Mouse (Mus musculus): ENCODE measurements around the gene C530008M17Rik. TPM values are rescaled to one million over a fixed set of nuclear protein-coding genes. Genes with fewer than 3 reads are reported as not detected.

C530008M17Rik gene
- polyA plus RNA-seq, 1 experiment: 42.0 TPM

DNA sequence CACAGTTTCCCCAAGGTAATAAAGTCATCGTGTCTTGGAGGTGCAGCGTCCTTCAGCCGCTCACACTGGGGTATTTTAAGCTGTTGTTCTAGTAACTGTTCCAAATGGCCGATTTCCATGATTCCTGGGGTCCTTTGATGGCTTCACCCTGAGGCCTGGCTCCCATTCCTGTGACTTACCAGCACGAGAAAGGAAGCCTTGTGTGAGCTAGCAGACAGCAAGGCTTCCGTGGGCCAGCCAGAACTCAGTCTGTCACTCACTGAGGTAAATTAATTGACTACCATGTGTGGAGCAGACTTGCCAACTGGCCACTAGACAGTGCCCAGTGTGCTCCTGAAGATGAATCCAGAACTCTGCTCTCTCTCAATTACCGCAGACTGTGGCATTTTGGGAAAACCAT, 41.2 kb downstream of the C530008M17Rik start:
- Histone ChIP-seq H3K4me1 (peaks cover 36% of the 10 kb centered on the region), H3K9me3 (peaks cover 18% of the 10 kb centered on the region), H3K27me3 (replicated peaks) (no peaks in the 10 kb centered on the region), H3K36me3 (replicated peaks; ENCODE audit: low read length) (peaks cover 62% of the 10 kb centered on the region), H3K4me3 (replicated peaks) (no peak overlapping the region)
- TF ChIP-seq FLI1 (IDR thresholded peaks at IDR 0.05; ENCODE audit: low read length): no peak
- TF ChIP-seq GATA1 (IDR thresholded peaks at IDR 0.05; ENCODE audit: borderline replicate concordance, low read length): no peak

DNA sequence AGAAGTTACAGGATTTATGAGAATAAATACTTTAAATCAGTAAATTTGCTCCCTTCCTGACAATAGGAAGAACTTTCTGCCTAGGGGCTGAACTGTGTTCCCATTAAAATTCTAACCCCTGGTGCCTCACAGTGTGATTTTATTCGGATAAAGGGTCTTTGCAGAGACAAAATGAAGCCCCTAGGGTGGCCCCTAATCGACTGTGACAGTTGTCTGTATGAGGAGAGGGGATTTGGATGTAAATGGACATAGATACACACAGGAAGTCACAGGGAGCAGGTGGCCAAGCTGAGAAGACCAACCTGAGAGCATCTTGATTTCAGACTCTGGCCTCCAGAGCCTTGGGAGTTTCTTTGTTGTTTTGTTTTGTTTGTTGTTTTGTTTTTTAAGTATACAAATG, 41.9 kb downstream of the C530008M17Rik start:
- Histone ChIP-seq H3K9me3 (peaks cover 18% of the 10 kb centered on the region), H3K36me3 (replicated peaks; ENCODE audit: low read length) (peaks cover 58% of the 10 kb centered on the region), H3K4me1 (peaks cover 35% of the 10 kb centered on the region), H3K27me3 (replicated peaks) (no peaks in the 10 kb centered on the region), H3K4me3 (replicated peaks) (no peak overlapping the region)
- TF ChIP-seq FLI1 (IDR thresholded peaks at IDR 0.05; ENCODE audit: low read length) (no peak), GATA1 (IDR thresholded peaks at IDR 0.05; ENCODE audit: borderline replicate concordance, low read length) (no peak)

DNA sequence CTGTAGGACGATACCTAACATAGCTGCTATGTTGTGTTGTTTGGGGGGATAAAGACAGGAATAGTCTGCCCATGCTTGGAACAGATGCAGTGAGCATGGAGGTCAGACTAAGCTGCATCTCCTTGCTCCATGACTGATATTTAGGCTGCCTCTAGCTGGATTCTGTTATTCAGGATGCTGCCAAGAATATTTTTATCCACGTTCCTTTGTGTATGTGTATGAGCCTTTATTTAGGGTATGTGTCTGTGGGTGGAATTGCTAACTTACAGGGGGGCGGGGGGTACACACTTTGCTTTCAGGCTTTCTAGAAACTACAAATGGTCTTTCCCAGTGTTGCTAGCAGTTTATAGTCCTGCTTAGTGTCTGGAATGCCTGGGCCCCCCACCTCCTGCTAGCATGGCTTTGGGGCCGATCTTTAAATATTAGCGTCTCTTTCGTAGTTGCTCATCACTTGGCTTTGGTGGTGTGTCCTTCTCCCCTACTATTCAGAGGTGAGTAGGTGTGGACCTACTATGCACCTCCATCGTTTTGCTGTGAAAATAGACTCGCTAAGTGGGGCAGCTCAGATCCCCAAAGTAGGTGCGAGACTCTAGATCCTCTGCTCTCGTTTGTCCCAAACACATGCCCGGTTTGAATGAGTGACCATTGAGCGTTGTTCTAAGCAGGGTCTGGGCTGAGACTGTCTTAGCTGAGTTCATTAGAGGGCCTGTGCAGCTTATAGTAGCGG, 45.0 kb downstream of the C530008M17Rik start:
- no peak overlapping the region for H3K4me3 ChIP-seq (replicated peaks)
- no peak for TF ChIP-seq GATA1 (IDR thresholded peaks at IDR 0.05; ENCODE audit: borderline replicate concordance, low read length)
- TF ChIP-seq FLI1 (IDR thresholded peaks at IDR 0.05; ENCODE audit: low read length): no peak
- H3K27me3 ChIP-seq (replicated peaks): no peaks in the 10 kb centered on the region

DNA sequence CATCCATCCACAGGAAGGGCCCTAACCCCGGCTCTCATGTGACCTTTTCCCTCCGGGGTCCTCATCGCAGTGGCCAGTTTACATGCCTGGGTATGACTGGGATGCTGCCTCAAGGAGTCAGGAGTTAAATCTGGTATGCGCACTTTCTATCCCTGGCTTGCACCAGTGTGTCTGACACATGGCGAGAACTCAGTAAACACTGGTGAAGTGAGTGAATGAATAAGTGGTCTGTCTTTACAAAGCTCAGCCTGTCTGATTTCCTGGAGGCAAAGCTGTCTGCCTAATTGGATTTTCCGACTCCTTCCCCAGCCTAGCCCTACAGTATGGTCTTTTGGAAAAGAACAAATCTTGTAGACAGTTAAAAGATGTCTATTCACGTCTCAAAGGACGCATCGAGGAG, 45.8 kb downstream of the C530008M17Rik start:
- no peaks in the 10 kb centered on the region for H3K27me3 ChIP-seq (replicated peaks)
- no peak for TF ChIP-seq GATA1 (IDR thresholded peaks at IDR 0.05; ENCODE audit: borderline replicate concordance, low read length)
- no peak for TF ChIP-seq FLI1 (IDR thresholded peaks at IDR 0.05; ENCODE audit: low read length)
- H3K4me3 ChIP-seq (replicated peaks): no peak overlapping the region
- H3K36me3 ChIP-seq (replicated peaks; ENCODE audit: low read length): peaks cover 55% of the 10 kb centered on the region
- peaks cover 53% of the 10 kb centered on the region for H3K4me1 ChIP-seq
- no peaks in the 10 kb centered on the region for H3K9me3 ChIP-seq

More for the DNA sequence above, 45.0 kb downstream of the C530008M17Rik start:
- H3K9me3 ChIP-seq: no peaks in the 10 kb centered on the region
- H3K4me1 ChIP-seq: peaks cover 49% of the 10 kb centered on the region
- peaks cover 54% of the 10 kb centered on the region for H3K36me3 ChIP-seq (replicated peaks; ENCODE audit: low read length)

DNA sequence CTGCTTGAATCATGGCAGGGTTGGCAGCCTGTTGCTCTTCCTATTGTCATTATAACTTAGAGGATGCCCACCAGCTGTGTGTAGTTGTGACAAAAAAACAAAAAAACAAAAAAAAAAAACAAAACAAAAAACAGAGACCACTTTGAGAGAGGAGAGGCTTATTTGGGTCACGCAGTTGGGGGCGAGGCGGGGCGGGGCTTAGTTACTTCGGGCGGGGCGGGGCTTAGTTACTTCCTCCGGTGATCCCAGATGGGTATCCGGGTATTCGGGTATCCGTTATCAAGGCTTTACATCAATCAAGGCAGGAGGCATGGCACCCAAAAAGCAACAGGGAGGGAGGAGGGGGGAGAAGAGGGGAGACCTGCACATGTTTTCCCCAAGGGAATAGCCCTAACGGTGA, 46.3 kb downstream of the C530008M17Rik start:
- Histone ChIP-seq H3K4me1 (peaks cover 53% of the 10 kb centered on the region), H3K9me3 (no peaks in the 10 kb centered on the region), H3K4me3 (replicated peaks) (no peak overlapping the region), H3K27me3 (replicated peaks) (no peaks in the 10 kb centered on the region), H3K36me3 (replicated peaks; ENCODE audit: low read length) (peaks cover 51% of the 10 kb centered on the region)
- TF ChIP-seq GATA1 (IDR thresholded peaks at IDR 0.05; ENCODE audit: borderline replicate concordance, low read length): no peak
- no peak for TF ChIP-seq FLI1 (IDR thresholded peaks at IDR 0.05; ENCODE audit: low read length)

DNA sequence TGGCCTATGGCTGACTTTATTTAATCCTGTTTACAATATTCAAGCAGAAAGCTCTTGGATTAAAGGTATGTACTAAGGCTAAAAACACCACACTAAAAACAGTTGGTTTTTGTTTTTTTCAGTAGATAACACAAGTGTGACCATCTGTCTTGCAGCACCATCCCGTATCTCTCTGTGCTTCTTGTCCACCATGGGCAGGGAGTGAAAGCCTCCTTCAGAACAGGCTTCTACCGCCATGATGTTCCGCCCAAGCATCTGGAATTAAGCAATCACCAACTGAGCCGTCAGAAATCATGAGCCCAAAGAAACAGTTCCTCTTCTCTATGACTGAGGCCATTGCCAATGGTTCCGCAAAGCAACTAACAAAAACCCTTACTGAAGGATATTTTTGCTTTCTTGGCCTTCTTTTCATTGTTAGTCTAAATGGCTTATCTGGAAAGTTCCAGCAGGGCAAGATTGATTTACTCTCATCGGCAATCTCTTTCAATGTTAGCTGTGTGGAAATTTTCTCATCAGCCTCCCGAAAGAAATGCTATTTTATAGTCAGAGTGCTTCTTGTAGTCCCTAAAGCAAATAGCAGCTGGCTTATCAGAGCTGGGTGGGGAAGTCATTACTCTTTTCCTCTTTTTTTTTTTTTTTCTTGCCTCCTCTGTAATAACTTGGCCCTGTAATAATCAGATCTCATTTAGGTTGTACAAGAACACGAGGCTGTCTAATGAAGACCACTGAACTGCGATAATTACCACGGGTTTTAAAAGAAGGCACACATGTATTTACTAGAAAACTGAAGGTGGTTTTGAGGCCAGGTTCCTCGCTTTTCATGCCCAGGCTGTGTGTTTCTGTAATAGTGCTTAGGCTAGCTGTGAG, 49.2 kb downstream of the C530008M17Rik start:
- Histone ChIP-seq H3K4me1 (peaks cover 40% of the 10 kb centered on the region), H3K4me3 (replicated peaks) (no peak overlapping the region), H3K9me3 (no peaks in the 10 kb centered on the region), H3K36me3 (replicated peaks; ENCODE audit: low read length) (peaks cover 61% of the 10 kb centered on the region), H3K27me3 (replicated peaks) (no peaks in the 10 kb centered on the region)
- TF ChIP-seq FLI1 (IDR thresholded peaks at IDR 0.05; ENCODE audit: low read length) (no peak), GATA1 (IDR thresholded peaks at IDR 0.05; ENCODE audit: borderline replicate concordance, low read length) (no peak)

DNA sequence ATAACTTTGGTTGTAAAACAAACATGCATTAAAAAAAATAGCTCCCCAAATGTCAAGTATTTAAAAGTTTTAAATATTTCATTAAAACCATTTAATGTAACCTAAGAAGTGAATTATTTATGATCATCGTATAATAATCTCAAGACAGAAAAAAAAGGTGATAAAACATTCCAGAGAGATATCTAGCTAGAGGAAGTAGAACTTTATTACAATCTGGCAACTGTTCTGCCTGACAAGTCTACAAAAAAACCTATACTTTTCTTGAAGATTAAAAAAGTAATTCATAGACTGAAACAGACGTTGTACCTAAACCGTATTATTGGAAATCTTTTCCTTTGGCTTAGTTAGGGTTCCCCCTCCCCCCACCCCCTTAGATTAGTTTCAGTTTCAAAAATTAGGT, 50.8 kb downstream of the C530008M17Rik start:
- peaks cover 32% of the 10 kb centered on the region for H3K4me1 ChIP-seq
- no peaks in the 10 kb centered on the region for H3K27me3 ChIP-seq (replicated peaks)
- no peak overlapping the region for H3K4me3 ChIP-seq (replicated peaks)
- no peaks in the 10 kb centered on the region for H3K9me3 ChIP-seq
- H3K36me3 ChIP-seq (replicated peaks; ENCODE audit: low read length): peaks cover 59% of the 10 kb centered on the region
- TF ChIP-seq GATA1 (IDR thresholded peaks at IDR 0.05; ENCODE audit: borderline replicate concordance, low read length): no peak
- TF ChIP-seq FLI1 (IDR thresholded peaks at IDR 0.05; ENCODE audit: low read length): no peak

DNA sequence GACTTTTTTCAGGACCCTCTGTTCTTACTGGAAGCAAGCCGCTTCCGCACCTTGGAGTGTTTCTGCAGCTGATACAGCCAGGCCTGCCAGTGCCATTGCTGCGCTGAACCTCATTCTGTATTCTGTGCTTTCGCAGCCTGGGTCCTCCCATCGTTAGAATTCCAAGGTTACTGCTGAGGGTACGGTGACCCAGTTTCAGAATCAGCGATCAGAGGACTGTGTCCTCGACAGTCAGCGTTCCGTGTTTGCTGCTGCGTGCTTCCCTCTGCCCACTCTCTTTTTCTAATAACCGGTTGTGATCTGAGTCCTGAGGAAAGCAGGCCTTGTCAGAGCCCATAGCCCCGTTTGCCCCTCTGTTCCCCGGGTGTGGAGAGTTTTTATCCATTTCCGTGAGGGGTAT, 51.7 kb downstream of the C530008M17Rik start:
- TF ChIP-seq FLI1 (IDR thresholded peaks at IDR 0.05; ENCODE audit: low read length) (no peak), GATA1 (IDR thresholded peaks at IDR 0.05; ENCODE audit: borderline replicate concordance, low read length) (no peak)
- peaks cover 29% of the 10 kb centered on the region for H3K4me1 ChIP-seq
- no peaks in the 10 kb centered on the region for H3K27me3 ChIP-seq (replicated peaks)
- H3K36me3 ChIP-seq (replicated peaks; ENCODE audit: low read length): peaks cover 57% of the 10 kb centered on the region
- no peak overlapping the region for H3K4me3 ChIP-seq (replicated peaks)
- no peaks in the 10 kb centered on the region for H3K9me3 ChIP-seq

DNA sequence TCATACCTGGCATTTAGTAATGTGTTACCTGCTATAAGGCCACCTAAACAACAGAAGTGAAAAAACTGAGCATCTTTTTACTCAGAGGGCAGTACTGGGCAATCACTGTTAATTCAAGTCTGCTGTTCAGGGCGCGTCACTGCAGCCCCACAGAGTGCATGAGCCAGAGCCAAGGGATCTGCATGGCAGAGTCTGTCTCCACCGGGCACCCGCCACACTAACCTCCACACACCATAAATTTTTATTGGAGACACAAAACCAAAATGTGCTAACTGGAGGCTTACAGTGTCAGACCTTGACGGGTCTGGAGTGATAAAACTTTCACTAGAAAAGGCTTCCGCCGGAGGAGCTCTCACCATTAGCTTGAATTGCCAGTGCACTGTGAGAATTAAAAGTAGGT, 57.4 kb downstream of the C530008M17Rik start:
- Histone ChIP-seq H3K4me3 (replicated peaks) (no peak overlapping the region), H3K4me1 (peaks cover 19% of the 10 kb centered on the region), H3K9me3 (no peaks in the 10 kb centered on the region), H3K27me3 (replicated peaks) (no peaks in the 10 kb centered on the region), H3K36me3 (replicated peaks; ENCODE audit: low read length) (peaks cover 29% of the 10 kb centered on the region)
- TF ChIP-seq GATA1 (IDR thresholded peaks at IDR 0.05; ENCODE audit: borderline replicate concordance, low read length): no peak

DNA sequence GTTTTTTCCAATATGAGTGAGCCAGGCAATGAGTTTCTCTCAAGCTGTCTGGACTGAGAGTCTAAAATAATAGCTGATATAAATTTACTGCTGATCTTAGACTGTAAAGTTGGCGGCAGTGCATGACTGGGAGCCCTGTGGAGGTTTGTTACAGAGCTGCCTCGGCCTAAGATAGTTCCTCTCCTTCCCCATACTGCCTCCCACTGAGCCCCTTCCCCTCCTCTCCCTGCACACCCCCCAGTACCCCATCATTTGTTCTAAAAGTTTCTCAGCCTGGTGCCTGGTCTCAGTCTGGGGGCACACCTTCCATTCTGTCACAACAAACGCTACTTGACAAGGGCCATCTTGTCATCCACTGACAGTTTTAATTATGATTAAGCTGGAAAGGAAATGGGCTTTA, 63.6 kb downstream of the C530008M17Rik start:
- Histone ChIP-seq H3K4me3 (replicated peaks) (no peak overlapping the region), H3K27me3 (replicated peaks) (no peaks in the 10 kb centered on the region), H3K4me1 (peaks cover 12% of the 10 kb centered on the region), H3K9me3 (peaks cover 28% of the 10 kb centered on the region), H3K36me3 (replicated peaks; ENCODE audit: low read length) (peaks cover 55% of the 10 kb centered on the region)
- TF ChIP-seq FLI1 (IDR thresholded peaks at IDR 0.05; ENCODE audit: low read length) (no peak), GATA1 (IDR thresholded peaks at IDR 0.05; ENCODE audit: borderline replicate concordance, low read length) (no peak)
